Comparison of ENCODE assay signal across 16 mouse cellular contexts in the genomic region with DNA sequence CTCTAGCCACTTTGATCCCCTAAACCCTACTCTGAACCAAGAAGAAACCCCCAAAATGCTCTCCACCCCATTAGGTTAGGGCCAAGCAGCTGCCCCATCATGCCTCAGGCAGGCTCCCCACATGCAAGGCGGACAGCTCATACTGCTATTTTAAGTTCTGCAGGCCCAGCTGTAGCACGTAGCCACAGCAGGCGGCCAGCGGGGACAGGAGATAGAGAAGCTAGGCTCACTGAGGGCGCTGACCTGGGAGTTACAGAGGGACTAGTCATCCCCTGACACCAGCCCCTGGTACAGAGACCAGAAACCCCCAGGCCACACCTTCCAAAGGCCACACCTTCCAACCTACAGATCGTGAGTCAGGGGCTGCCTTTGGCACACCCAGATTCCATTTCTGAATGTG.
DNase-seq lines count a peak whose midpoint lies in the region; ATAC-seq lines count a peak whose summit lies in the region.
"Had no signal": no experiment of that assay in that cellular context is flagged by ENCODE, and none has a peak within 500 bp of the region (broad histone marks: within the 10 kb centered on the region; RNA-seq: fewer than 3 reads in every experiment).

No protein-coding gene starts in this region.

- no peak overlapping the region for H3K4me3 ChIP-seq in heart, embryonic 11.5 days (ENCODE audit: low read depth, low read length)
- H3K4me3 ChIP-seq in kidney, embryonic 14.5 days (ENCODE audit: low read length), result no peak overlapping the region
- H3K4me3 ChIP-seq: hindbrain, embryonic 12.5 days; neural tube, embryonic 13.5 days had no signal

- no peak overlapping the region for H3K4me2 ChIP-seq in heart, embryonic 11.5 days
- H3K4me2 ChIP-seq in kidney, embryonic 14.5 days (replicated peaks; ENCODE audit: low read depth, low read length), result no peak overlapping the region
- H3K4me2 ChIP-seq: hindbrain, embryonic 12.5 days; neural tube, embryonic 13.5 days had no signal

- H3K27me3 ChIP-seq in heart, embryonic 11.5 days (ENCODE audit: control insufficient read depth, insufficient read depth, low read length), result no peaks in the 10 kb centered on the region
- no peaks in the 10 kb centered on the region for H3K27me3 ChIP-seq in kidney, embryonic 14.5 days (ENCODE audit: control insufficient read depth, insufficient read depth, low read length)
- H3K27me3 ChIP-seq: hindbrain, embryonic 12.5 days; neural tube, embryonic 13.5 days had no signal

- intact Hi-C loops in gastrocnemius, postnatal 14 days (cut with DNase I; ENCODE audit: low total_unique reads), result no loop called here

- H3K36me3 ChIP-seq in heart, embryonic 11.5 days (ENCODE audit: control insufficient read depth, insufficient read depth, low read length), result no peaks in the 10 kb centered on the region
- H3K36me3 ChIP-seq in kidney, embryonic 14.5 days (ENCODE audit: control insufficient read depth, insufficient read depth, low read length), result no peaks in the 10 kb centered on the region; the same call in 1 of the 2 replicates
- H3K36me3 ChIP-seq: hindbrain, embryonic 12.5 days; neural tube, embryonic 13.5 days had no signal

- peak overlapping the region; percentile 87 for H3K27ac ChIP-seq in heart, embryonic 11.5 days (ENCODE audit: low read depth, low read length)
- H3K27ac ChIP-seq in kidney, embryonic 14.5 days (ENCODE audit: low read depth, low read length), result no peak overlapping the region
- H3K27ac ChIP-seq: hindbrain, embryonic 12.5 days; neural tube, embryonic 13.5 days; stomach, postnatal 0 days had no signal

- peak; percentile 37; the same call in 1 of the 2 replicates for ATAC-seq in heart, embryonic 11.5 days (replicated peaks; ENCODE audit: insufficient number of reproducible peaks, low FRiP score, low TSS enrichment)
- ATAC-seq in kidney, embryonic 14.5 days (ENCODE audit: low FRiP score, low TSS enrichment), result no peak

- H3K9me3 ChIP-seq in heart, embryonic 11.5 days (replicated peaks; ENCODE audit: control insufficient read depth, low read length), result no peaks in the 10 kb centered on the region
- no peaks in the 10 kb centered on the region for H3K9me3 ChIP-seq in kidney, embryonic 14.5 days (ENCODE audit: control insufficient read depth, low read length)
- H3K9me3 ChIP-seq: hindbrain, embryonic 12.5 days; neural tube, embryonic 13.5 days had no signal

- WGBS in heart, embryonic 11.5 days (ENCODE audit: insufficient replicate concordance), result 33% methylated on average over 6 of the region's 6 CpGs
- 84% methylated on average over 6 of the region's 6 CpGs for WGBS in kidney, embryonic 14.5 days

- peak; percentile 31 for DNase-seq in gastrocnemius, postnatal 14 days
- no peak for DNase-seq in gastrocnemius, postnatal 10 days
- DNase-seq in NIH3T3 (ENCODE audit: low read depth), result peak; percentile 73
- peak; percentile 74 for DNase-seq in heart, postnatal 4 days
- no peak for DNase-seq in embryo, embryonic 10.5 days (ENCODE audit: low spot score)
- no peak for DNase-seq in thymus, postnatal 14 days
- DNase-seq: adrenal gland, postnatal 36 days; cerebellum, adult 11 months; kidney, adult 18-20 months; kidney, postnatal 4 days; liver had no signal

- peaks cover 62% of the 10 kb centered on the region for H3K4me1 ChIP-seq in heart, embryonic 11.5 days (ENCODE audit: control insufficient read depth, insufficient read depth, low read length)
- H3K4me1 ChIP-seq in kidney, embryonic 14.5 days (ENCODE audit: control insufficient read depth, insufficient read depth, low read length), result peaks cover 32% of the 10 kb centered on the region

- peak overlapping the region; percentile 28 for H3K9ac ChIP-seq in heart, embryonic 11.5 days (ENCODE audit: low read depth, low read length)
- H3K9ac ChIP-seq in kidney, embryonic 14.5 days (ENCODE audit: low read depth, low read length), result no peak overlapping the region
- H3K9ac ChIP-seq: hindbrain, embryonic 12.5 days; neural tube, embryonic 13.5 days had no signal

Comparison
In these comparisons a context has a peak if more than half of its experiments do, and no peak if none do; other contexts are left out.
1. DNase-seq: peak in gastrocnemius, postnatal 14 days (single experiment), NIH3T3 (single experiment) and heart, postnatal 4 days (single experiment); none in gastrocnemius, postnatal 10 days (single experiment), embryo, embryonic 10.5 days (single experiment) and thymus, postnatal 14 days (single experiment).